In the genomic region with DNA sequence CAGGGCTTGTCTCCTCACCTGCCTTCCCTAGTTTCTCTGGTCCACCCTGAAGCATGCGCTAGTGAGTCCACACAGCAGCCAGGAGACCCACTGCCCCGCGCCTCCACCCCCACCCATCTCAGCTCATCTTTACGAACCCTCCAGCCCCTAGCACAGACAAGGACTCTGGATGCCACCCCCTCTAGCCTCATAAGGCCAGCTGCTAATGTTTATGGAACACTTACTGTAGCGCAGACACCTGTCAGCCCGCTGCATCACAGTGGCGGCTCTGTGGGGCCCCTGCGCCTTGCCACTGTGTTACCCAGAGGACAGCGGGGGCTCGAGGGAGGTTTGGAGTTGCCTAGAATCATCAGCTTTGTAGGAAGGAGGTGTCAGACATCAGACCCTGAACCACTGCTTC, we compare ENCODE assay signal across 11 mouse cellular contexts. TPM values are rescaled to one million over a fixed set of nuclear protein-coding genes. Genes with fewer than 3 reads are reported as not detected.
DNase-seq lines count a peak whose midpoint lies in the region; ATAC-seq and TF ChIP-seq lines count a peak whose summit lies in the region.
"Had no signal": no experiment of that assay in that cellular context is flagged by ENCODE, and none has a peak within 500 bp of the region (broad histone marks: within the 10 kb centered on the region; RNA-seq: fewer than 3 reads in every experiment).

No protein-coding gene starts in this region.

- intact Hi-C loops in left cerebral cortex, adult 2 months (cut with DNase I): no loop called here
- intact Hi-C loops in left cerebral cortex, postnatal 25 days (cut with DNase I): no loop called here

- no peak for TF ChIP-seq CTCF in left cerebral cortex, adult 2 months (IDR thresholded peaks at IDR 0.05)
- no peak for TF ChIP-seq CTCF in hindbrain, postnatal 0 days (IDR thresholded peaks at IDR 0.05; ENCODE audit: low read depth)

- no peak overlapping the region for H3K9ac ChIP-seq in embryonic facial prominence, embryonic 15.5 days
- H3K9ac ChIP-seq in hindbrain, postnatal 0 days (replicated peaks; ENCODE audit: low read length): no peak overlapping the region
- H3K9ac ChIP-seq in neural tube, embryonic 12.5 days: no peak overlapping the region

- no peaks in the 10 kb centered on the region for H3K36me3 ChIP-seq in embryonic facial prominence, embryonic 15.5 days
- no peaks in the 10 kb centered on the region for H3K36me3 ChIP-seq in hindbrain, postnatal 0 days (ENCODE audit: insufficient read depth, low read length)
- H3K36me3 ChIP-seq in neural tube, embryonic 12.5 days: no peaks in the 10 kb centered on the region

- H3K4me2 ChIP-seq in embryonic facial prominence, embryonic 15.5 days (replicated peaks): no peak overlapping the region
- no peak overlapping the region for H3K4me2 ChIP-seq in hindbrain, postnatal 0 days (ENCODE audit: low read depth, low read length)
- peak overlapping the region; percentile 20 for H3K4me2 ChIP-seq in neural tube, embryonic 12.5 days (replicated peaks)

- WGBS in embryonic facial prominence, embryonic 15.5 days: 41% methylated on average over 10 of the region's 10 CpGs
- WGBS in hindbrain, postnatal 0 days: 41% methylated on average over 10 of the region's 10 CpGs
- 31% methylated on average over 10 of the region's 10 CpGs for WGBS in neural tube, embryonic 12.5 days

- H3K9me3 ChIP-seq in embryonic facial prominence, embryonic 15.5 days (replicated peaks): no peaks in the 10 kb centered on the region
- H3K9me3 ChIP-seq in hindbrain, postnatal 0 days (ENCODE audit: low read length): no peaks in the 10 kb centered on the region
- H3K9me3 ChIP-seq in neural tube, embryonic 12.5 days: no peaks in the 10 kb centered on the region

- no peaks in the 10 kb centered on the region for H3K27me3 ChIP-seq in embryonic facial prominence, embryonic 15.5 days
- H3K27me3 ChIP-seq in hindbrain, postnatal 0 days (ENCODE audit: insufficient read depth, low read length): no peaks in the 10 kb centered on the region
- H3K27me3 ChIP-seq in neural tube, embryonic 12.5 days (replicated peaks): no peaks in the 10 kb centered on the region

- peak overlapping the region; percentile 30; the same call in 1 of the 2 replicates for H3K27ac ChIP-seq in left cerebral cortex, adult 2 months
- H3K27ac ChIP-seq in embryonic facial prominence, embryonic 15.5 days (replicated peaks): 0 out of 2 replicates have a peak overlapping the region, but pooled peaks have one; percentile 7
- peak overlapping the region; percentile 56; the same call in 1 of the 2 replicates for H3K27ac ChIP-seq in hindbrain, postnatal 0 days
- peak overlapping the region; percentile 18; the same call in 1 of the 2 replicates for H3K27ac ChIP-seq in neural tube, embryonic 12.5 days
- H3K27ac ChIP-seq: macrophage had no signal

- DNase-seq in left cerebral cortex, adult 2 months (ENCODE audit: extremely low spot score in 1 of 2, low spot score in 2 of 2): no peak
- no peak for DNase-seq in left cerebral cortex, postnatal 25 days (ENCODE audit: low spot score in 2 of 2)
- DNase-seq in hindbrain, postnatal 0 days (ENCODE audit: low spot score): peak; percentile 39
- DNase-seq in natural killer cell, adult 2 months (ENCODE audit: low spot score in 2 of 2): no peak
- DNase-seq in kidney, postnatal 36 days: no peak
- DNase-seq in adrenal gland, postnatal 14 days: no peak
- DNase-seq: heart, adult 11 months; kidney, adult 2 months had no signal

- H3K4me1 ChIP-seq in embryonic facial prominence, embryonic 15.5 days: peaks cover 20% of the 10 kb centered on the region
- H3K4me1 ChIP-seq in hindbrain, postnatal 0 days (ENCODE audit: insufficient read depth, low read length): 0 out of 2 replicates have a peak, but pooled peaks cover 3% of the 10 kb centered on the region
- H3K4me1 ChIP-seq in neural tube, embryonic 12.5 days: peaks cover 28% of the 10 kb centered on the region

- ATAC-seq in embryonic facial prominence, embryonic 15.5 days (ENCODE audit: insufficient number of reproducible peaks, low FRiP score, low TSS enrichment, low read depth): no peak
- peak; percentile 48; the same call in 1 of the 2 replicates for ATAC-seq in hindbrain, postnatal 0 days
- ATAC-seq in neural tube, embryonic 12.5 days (ENCODE audit: low FRiP score, low read depth): peak; percentile 67

- H3K4me3 ChIP-seq in left cerebral cortex, adult 2 months: no peak overlapping the region
- no peak overlapping the region for H3K4me3 ChIP-seq in embryonic facial prominence, embryonic 15.5 days (replicated peaks)
- no peak overlapping the region for H3K4me3 ChIP-seq in hindbrain, postnatal 0 days (ENCODE audit: low read length)
- no peak overlapping the region for H3K4me3 ChIP-seq in neural tube, embryonic 12.5 days

RNA-seq across cellular contexts. Expression of gene Pick1, which starts 26.4 kb away (rescaled TPM):
- total RNA-seq in left cerebral cortex, adult 2 months (2021): 10 to 100 TPM; 55.7 to 57.8 TPM
- 10 to 100 TPM; 49.9 to 54.6 TPM for total RNA-seq in left cerebral cortex, postnatal 25 days (2021)
- polyA plus RNA-seq in embryonic facial prominence, embryonic 15.5 days (2015; fragmentation: Nextera tagmentation; extraction: Ambion mirVana): 46.2 and 50.4 TPM in 2 replicates
- 59.4 and 68.0 TPM in 2 replicates for total RNA-seq in hindbrain, postnatal 0 days (2014; rRNA removed)
- 67.7 and 70.0 TPM in 2 replicates for polyA plus RNA-seq in hindbrain, postnatal 0 days (2015; fragmentation: Nextera tagmentation; extraction: Ambion mirVana)
- 72.6 and 78.2 TPM in 2 replicates for polyA plus RNA-seq in neural tube, embryonic 12.5 days (2016; fragmentation: Nextera tagmentation; extraction: Ambion mirVana)
- total RNA-seq in adrenal gland, postnatal 14 days (2021): 18.6 and 22.9 TPM in 2 replicates

RNA-seq across cellular contexts. Expression of gene Gm49486, which starts 26.6 kb away (rescaled TPM):
- 1 to 10 TPM; 1.0 TPM for total RNA-seq in left cerebral cortex, adult 2 months (2021)
- under 1 TPM; 0.37 to 0.53 TPM for total RNA-seq in left cerebral cortex, postnatal 25 days (2021)
- 0.94 and 1.3 TPM in 2 replicates for polyA plus RNA-seq in embryonic facial prominence, embryonic 15.5 days (2015; fragmentation: Nextera tagmentation; extraction: Ambion mirVana)
- 0.61 and 1.7 TPM in 2 replicates for total RNA-seq in hindbrain, postnatal 0 days (2014; rRNA removed)
- 1.5 and 2.1 TPM in 2 replicates for polyA plus RNA-seq in hindbrain, postnatal 0 days (2015; fragmentation: Nextera tagmentation; extraction: Ambion mirVana)
- polyA plus RNA-seq in neural tube, embryonic 12.5 days (2016; fragmentation: Nextera tagmentation; extraction: Ambion mirVana): 1.3 and 1.5 TPM in 2 replicates
- 0.22 TPM in 1 of 2 replicates, not detected in the other for total RNA-seq in adrenal gland, postnatal 14 days (2021)
- polyA plus RNA-seq: macrophage had no signal

RNA-seq across cellular contexts. Expression of gene Sox10, which starts 37.5 kb away (rescaled TPM):
- 10 to 100 TPM; 17.1 to 18.7 TPM for total RNA-seq in left cerebral cortex, adult 2 months (2021)
- total RNA-seq in left cerebral cortex, postnatal 25 days (2021): 10 to 100 TPM; 24.5 to 25.4 TPM
- polyA plus RNA-seq in embryonic facial prominence, embryonic 15.5 days (2015; fragmentation: Nextera tagmentation; extraction: Ambion mirVana): 11.8 and 12.5 TPM in 2 replicates
- total RNA-seq in hindbrain, postnatal 0 days (2014; rRNA removed): 36.2 and 40.3 TPM in 2 replicates
- polyA plus RNA-seq in hindbrain, postnatal 0 days (2015; fragmentation: Nextera tagmentation; extraction: Ambion mirVana): 14.2 and 15.2 TPM in 2 replicates
- 27.4 and 35.8 TPM in 2 replicates for polyA plus RNA-seq in neural tube, embryonic 12.5 days (2016; fragmentation: Nextera tagmentation; extraction: Ambion mirVana)
- 2.3 and 3.3 TPM in 2 replicates for total RNA-seq in adrenal gland, postnatal 14 days (2021)
- polyA plus RNA-seq: macrophage had no signal

RNA-seq across cellular contexts. Expression of gene Slc16a8, which starts 52.0 kb away (rescaled TPM):
- under 1 TPM in 1 of 2 experiments, not detected in 1; 0.25 TPM for total RNA-seq in left cerebral cortex, adult 2 months (2021)
- total RNA-seq in left cerebral cortex, postnatal 25 days (2021): under 1 TPM in 1 of 2 experiments, not detected in 1; 0.37 TPM
- 0.35 and 0.58 TPM in 2 replicates for polyA plus RNA-seq in embryonic facial prominence, embryonic 15.5 days (2015; fragmentation: Nextera tagmentation; extraction: Ambion mirVana)
- total RNA-seq in hindbrain, postnatal 0 days (2014; rRNA removed): 1.0 and 2.0 TPM in 2 replicates
- 3.1 and 3.7 TPM in 2 replicates for polyA plus RNA-seq in hindbrain, postnatal 0 days (2015; fragmentation: Nextera tagmentation; extraction: Ambion mirVana)
- polyA plus RNA-seq in neural tube, embryonic 12.5 days (2016; fragmentation: Nextera tagmentation; extraction: Ambion mirVana): 0.14 and 0.27 TPM in 2 replicates
- not detected in 2 replicates for total RNA-seq in adrenal gland, postnatal 14 days (2021)
- polyA plus RNA-seq: macrophage had no signal
